Mouse (Mus musculus): ENCODE results near the gene Nebl.

GRCm38 (mm10) chr2:17729770-17730647, 1.3 kb downstream of the Nebl start:
- TF ChIP-seq CTCF (IDR thresholded peaks at IDR 0.05; ENCODE audit: extremely low read depth, insufficient read depth, insufficient read length, insufficient replicate concordance) (no peak), POLR2A (IDR thresholded peaks at IDR 0.05; ENCODE audit: low read depth, low read length) (no peak)

Data from spleen, adult 2 months (tissue).